Mouse (Mus musculus): Measurements from ENCODE around the gene Snrnp70. TPM values are rescaled to one million over a fixed set of nuclear protein-coding genes. Genes with fewer than 3 reads are reported as not detected.

Snrnp70 gene
- polyA plus RNA-seq, 1 experiment from 2014 or later, result 204 TPM

DNA sequence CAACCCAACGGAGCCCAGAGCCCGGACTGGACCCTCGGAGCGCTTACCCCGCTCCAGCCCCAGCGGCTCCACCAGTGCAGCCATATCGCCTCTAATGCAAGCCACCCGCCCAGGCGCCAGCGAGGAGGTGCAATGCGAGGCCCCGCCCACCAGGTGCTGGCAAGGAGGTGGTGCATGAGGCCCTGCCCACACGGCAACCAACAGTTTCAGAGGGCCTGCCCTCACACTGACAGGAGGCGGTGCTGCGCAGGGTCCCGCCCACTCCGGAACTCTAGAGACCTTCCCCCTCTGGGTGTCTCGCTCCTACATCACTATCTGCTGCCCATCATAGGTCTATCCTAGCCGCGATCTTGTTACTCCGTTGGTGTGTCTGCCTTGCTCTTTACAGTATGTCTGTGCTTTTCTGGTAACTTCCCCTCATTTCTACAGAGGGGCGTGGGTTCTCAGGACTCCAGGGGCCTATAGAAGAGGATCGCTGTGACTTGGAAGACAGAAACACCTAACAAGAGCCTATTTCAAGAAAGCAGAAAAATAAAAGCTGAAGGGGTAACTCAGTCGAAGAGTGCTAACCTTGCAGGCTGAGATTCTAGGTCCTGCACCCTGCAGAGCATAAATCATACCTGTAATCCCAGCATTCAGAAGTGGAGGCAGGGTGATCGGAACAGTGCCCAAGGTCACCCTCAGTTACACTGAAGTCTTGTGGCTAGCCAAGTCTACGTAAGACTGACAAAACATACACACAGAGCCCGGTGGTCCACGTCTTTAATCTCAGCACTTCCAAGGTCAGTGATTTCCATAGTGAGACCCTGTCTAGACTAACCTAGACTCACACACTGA, 24.8 kb downstream of the Snrnp70 start, which contains the start of gene Lin7b:
Gene Lin7b (minus strand): TSS at position 109 of the 837 bp plus-strand sequence.
- Histone ChIP-seq H3K36me3 (peaks cover 30% of the 10 kb centered on the region), H3K9ac (peak within 1 kb of the TSS; percentile 27), H3K4me2 (peak within 1 kb of the TSS; percentile 88), H3K4me1 (peaks cover 31% of the 10 kb centered on the region), H3K9me3 (no peaks in the 10 kb centered on the region), H3K27me3 (peaks cover 29% of the 10 kb centered on the region), H3K27ac (no peak within 1 kb of the TSS), H3K4me3 (peak within 1 kb of the TSS; percentile 57)
- peak; percentile 64 for ATAC-seq (ENCODE audit: insufficient number of reproducible peaks, low FRiP score, low TSS enrichment, low read depth)
- 12% methylated on average over 28 of the region's 28 CpGs for WGBS

DNA sequence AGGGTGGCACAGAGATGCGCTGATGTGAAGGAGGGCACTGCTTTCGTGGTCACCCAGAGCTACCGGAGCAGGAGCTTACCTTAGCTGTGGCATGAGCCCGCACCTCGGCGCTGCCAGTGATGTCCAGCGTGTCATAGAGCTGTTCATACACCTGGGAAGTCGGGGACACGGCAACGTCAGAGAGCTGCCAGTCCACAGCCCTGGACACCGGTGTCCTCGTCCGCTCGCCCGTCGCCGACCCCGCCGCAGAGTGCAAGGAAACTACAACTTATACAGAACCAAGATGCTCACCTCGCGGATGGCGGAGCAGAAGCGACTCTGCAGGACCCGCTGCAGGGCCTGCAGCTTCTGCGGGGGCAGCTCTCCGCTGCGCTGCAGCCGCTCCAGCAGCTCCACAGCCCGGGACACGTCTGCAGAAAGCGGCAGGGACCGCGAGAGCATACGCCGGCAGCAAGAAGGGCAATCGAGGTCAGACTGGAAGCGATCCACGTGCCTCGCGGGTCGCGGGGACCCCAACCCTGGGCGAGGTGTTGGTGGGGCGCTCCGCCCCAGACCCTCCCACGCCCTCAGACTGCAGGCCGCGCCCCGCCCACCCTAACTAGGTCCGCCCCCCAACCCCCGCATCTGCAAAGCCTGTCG, 25.6 kb downstream of the Snrnp70 start:
- Histone ChIP-seq H3K4me2 (peak overlapping the region; percentile 88), H3K9me3 (no peaks in the 10 kb centered on the region), H3K4me3 (peak overlapping the region; percentile 57), H3K27ac (no peak overlapping the region), H3K27me3 (peaks cover 35% of the 10 kb centered on the region), H3K4me1 (peaks cover 33% of the 10 kb centered on the region), H3K36me3 (peaks cover 24% of the 10 kb centered on the region), H3K9ac (peak overlapping the region; percentile 27)
- 8% methylated on average over 51 of the region's 52 CpGs for WGBS
- peak; percentile 2; the same call in 1 of the 2 replicates for ATAC-seq (ENCODE audit: insufficient number of reproducible peaks, low FRiP score, low TSS enrichment, low read depth)

DNA sequence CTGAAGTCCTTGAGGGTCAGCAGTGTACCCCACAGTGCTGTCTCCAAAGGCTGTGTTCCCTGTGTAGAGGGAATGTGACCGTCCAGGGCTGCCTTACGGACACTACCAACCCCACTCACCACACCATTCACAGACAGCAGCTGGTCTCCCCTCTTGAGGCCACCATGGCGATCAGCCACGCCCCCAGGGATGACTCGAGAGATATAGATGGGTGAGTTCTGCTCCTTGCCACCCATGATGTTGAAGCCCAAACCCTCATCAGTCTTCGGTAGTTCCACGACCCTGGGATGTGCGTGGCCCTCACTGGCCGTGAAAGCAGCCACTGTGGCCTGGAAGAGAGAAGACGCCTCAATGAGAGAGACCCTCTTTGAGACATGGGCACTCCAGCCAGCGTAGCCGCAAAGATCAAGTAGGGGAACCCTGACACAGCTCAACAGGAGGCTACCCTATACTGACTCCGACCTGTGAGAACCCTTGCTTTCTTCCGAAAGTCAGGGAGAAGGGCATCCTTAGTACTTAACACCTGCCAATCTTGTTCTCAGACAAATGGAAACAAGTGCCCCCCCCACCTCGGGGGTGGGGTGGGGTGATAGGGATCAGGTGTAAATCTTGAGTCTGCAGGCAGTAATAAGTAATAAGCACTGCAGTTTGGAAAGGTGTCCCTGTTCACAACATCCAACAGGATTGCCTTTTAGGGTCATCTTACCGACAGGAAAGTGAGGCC, 26.4 kb downstream of the Snrnp70 start:
- Histone ChIP-seq H3K27me3 (peaks cover 41% of the 10 kb centered on the region), H3K9ac (no peak overlapping the region), H3K4me2 (peak overlapping the region; percentile 88; the same call in 1 of the 2 replicates)

DNA sequence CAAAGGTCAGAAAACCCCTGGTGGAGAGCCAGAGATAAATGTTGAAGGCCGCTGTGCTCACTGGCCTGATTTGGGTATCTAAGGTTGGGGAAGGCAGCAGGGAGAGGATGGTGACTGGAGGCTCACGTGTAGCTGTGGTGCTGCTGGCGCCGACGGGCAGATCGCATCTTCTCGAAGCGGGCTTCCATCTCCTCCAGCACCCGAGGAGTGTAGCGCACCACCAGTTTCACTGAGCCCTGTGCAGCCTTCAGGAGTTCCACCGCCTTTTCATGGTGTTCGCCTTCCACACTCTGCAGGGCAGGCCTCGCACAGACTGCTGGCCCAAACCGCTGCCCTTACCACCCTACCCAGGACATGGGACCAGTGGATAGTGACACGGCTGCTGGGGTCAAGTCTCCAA, 27.4 kb downstream of the Snrnp70 start:
- Histone ChIP-seq H3K9me3 (no peaks in the 10 kb centered on the region), H3K36me3 (peaks cover 9% of the 10 kb centered on the region; the same call in 1 of the 2 replicates), H3K9ac (no peak overlapping the region), H3K4me1 (peaks cover 33% of the 10 kb centered on the region), H3K4me2 (peak overlapping the region; percentile 95; the same call in 1 of the 2 replicates), H3K4me3 (peak overlapping the region; percentile 58; the same call in 1 of the 2 replicates), H3K27me3 (peaks cover 50% of the 10 kb centered on the region), H3K27ac (no peak overlapping the region)
- ATAC-seq (ENCODE audit: insufficient number of reproducible peaks, low FRiP score, low TSS enrichment, low read depth), result no peak
- WGBS, result 84% methylated on average over 15 of the region's 15 CpGs

More for the DNA sequence above, 26.4 kb downstream of the Snrnp70 start:
- Histone ChIP-seq H3K4me1 (peaks cover 33% of the 10 kb centered on the region), H3K27ac (no peak overlapping the region), H3K36me3 (peaks cover 19% of the 10 kb centered on the region; the same call in 1 of the 2 replicates), H3K9me3 (no peaks in the 10 kb centered on the region), H3K4me3 (peak overlapping the region; percentile 57)
- 74% methylated on average over 16 of the region's 16 CpGs for WGBS
- ATAC-seq (ENCODE audit: insufficient number of reproducible peaks, low FRiP score, low TSS enrichment, low read depth), result no peak

DNA sequence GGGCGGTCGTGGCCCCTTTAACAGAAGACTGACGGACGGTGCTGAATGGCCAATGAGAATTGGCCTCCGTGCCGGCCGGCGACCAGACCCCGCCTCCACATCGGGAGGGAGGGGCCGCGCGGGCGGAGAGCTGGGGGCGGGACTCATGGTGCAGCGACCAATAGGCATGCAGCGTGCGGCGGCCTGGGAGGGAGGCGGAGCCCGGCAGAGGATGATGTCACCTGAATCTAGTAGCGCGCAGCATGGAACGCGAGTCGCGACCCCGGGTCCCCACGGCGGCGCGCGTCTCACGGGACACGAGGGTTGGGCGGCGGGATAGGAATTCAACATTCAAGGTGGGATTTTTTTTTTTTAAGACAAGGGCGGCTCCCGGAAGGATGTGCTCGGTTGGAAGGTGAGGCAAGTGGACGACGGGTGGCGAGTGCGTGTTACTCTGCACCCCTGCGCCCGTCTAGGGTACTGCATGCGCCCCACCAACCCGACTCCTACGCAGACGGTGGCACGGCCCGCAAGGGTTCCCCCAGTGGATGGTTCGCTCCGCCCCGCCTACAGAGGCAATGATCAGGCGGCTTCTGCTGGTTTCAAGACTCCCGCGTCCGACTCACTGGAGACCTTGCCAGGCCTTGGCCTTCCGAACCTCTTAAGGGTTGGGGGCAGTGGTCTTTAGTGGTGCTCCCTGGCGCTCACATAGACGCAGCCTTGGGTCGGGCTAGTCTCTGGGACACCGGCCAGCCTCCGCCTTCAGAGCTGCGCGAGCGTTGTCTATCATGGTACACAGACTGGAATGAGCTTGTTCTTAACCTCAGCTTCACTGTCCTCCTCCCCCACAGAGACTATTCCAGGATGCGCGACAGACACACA, 28.3 kb downstream of the Snrnp70 start:
- Histone ChIP-seq H3K27me3 (peaks cover 59% of the 10 kb centered on the region), H3K27ac (peak overlapping the region; percentile 19; the same call in 1 of the 2 replicates), H3K4me3 (peak overlapping the region; percentile 58), H3K4me2 (peak overlapping the region; percentile 95), H3K4me1 (peaks cover 33% of the 10 kb centered on the region), H3K36me3 (0 out of 2 replicates have a peak, but pooled peaks cover under 1% of the 10 kb centered on the region), H3K9ac (peak overlapping the region; percentile 18), H3K9me3 (no peaks in the 10 kb centered on the region)
- 1% methylated on average over 67 of the region's 70 CpGs for WGBS
- peak; percentile 92 for ATAC-seq (ENCODE audit: insufficient number of reproducible peaks, low FRiP score, low TSS enrichment, low read depth)

DNA sequence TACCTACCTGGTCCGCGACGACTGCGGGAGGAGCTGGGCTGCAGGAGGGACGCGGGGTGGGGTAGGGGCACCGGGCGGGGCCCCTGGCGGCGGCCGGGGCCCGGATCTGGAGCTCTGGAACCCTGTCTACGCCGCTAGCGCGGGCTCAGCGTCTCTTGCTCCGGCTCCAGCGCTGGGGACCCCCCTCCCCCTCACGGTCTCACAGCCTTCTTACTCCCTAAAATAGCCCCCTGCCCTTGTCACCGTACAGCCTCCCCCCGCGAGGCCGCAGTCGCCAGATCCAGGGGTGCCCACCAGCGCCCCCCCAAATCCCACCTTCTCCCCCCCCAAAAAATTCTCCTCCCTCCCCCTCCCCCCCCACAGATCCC, 28.9 kb downstream of the Snrnp70 start, which contains the start of gene Ppfia3:
Gene Ppfia3 (minus strand): TSS at position 368 of the 368 bp plus-strand sequence.
- under 1% methylated on average over 25 of the region's 26 CpGs for WGBS
- peak within 1 kb of the TSS; percentile 58 for H3K4me3 ChIP-seq
- ATAC-seq (ENCODE audit: insufficient number of reproducible peaks, low FRiP score, low TSS enrichment, low read depth), result 0 out of 2 replicates have a peak, but pooled peaks have one; percentile 9
- peak within 1 kb of the TSS; percentile 59 for H3K9ac ChIP-seq
- peak within 1 kb of the TSS; percentile 39; the same call in 1 of the 2 replicates for H3K27ac ChIP-seq
- no peaks in the 10 kb centered on the region for H3K36me3 ChIP-seq
- peak within 1 kb of the TSS; percentile 95 for H3K4me2 ChIP-seq
- no peaks in the 10 kb centered on the region for H3K9me3 ChIP-seq
- peaks cover 65% of the 10 kb centered on the region for H3K27me3 ChIP-seq
- peaks cover 36% of the 10 kb centered on the region for H3K4me1 ChIP-seq

DNA sequence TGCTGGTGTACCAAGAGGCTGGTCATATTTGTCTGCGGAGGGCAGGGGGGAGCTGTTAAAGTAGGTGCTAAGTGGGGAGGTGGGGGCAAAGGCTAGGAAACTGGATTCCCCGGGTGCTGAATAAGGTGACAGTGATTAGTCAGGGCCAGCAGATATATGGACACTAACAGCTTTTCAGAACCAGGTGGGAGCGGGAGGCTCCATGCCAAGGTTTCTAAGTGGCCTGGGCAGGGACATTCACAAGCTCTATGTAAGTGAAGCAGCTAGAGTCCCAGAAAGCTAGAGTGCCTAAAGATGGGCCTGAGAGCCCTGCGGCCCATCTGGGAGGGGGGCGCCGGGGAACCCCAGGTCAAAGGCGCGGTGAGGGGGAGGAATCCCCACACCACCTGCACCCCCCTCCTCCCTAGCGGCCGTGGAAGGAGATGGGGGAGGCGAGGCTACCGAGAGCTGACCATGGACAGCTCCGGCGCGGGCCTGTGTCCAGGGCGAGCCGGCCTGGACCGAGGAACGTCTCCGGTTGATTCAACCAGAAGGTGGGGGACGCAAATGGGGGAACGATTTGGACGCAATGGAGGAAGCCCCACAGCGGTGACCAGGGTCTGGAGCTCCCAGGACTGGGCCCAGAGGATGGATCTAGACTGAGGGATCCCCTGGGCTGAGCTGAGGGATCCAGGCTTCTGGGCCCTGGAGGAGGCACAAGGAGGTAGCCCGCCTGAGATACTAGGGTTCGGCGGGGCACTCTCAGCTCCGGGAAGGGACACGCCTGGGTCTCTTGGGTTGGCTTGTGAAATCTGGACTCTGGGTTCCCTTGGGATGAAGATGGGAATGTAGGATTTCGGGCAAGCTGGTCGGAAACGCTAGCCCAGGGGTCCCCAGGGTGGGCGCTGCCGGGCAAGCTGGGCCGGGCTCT, 29.5 kb downstream of the Snrnp70 start:
- Histone ChIP-seq H3K4me2 (peak overlapping the region; percentile 95), H3K36me3 (no peaks in the 10 kb centered on the region), H3K27ac (peak overlapping the region; percentile 39; the same call in 1 of the 2 replicates), H3K9me3 (no peaks in the 10 kb centered on the region), H3K4me1 (peaks cover 43% of the 10 kb centered on the region), H3K9ac (peak overlapping the region; percentile 59), H3K27me3 (peaks cover 71% of the 10 kb centered on the region), H3K4me3 (peak overlapping the region; percentile 58)
- 3% methylated on average over 35 of the region's 35 CpGs for WGBS
- ATAC-seq (ENCODE audit: insufficient number of reproducible peaks, low FRiP score, low TSS enrichment, low read depth), result no peak

DNA sequence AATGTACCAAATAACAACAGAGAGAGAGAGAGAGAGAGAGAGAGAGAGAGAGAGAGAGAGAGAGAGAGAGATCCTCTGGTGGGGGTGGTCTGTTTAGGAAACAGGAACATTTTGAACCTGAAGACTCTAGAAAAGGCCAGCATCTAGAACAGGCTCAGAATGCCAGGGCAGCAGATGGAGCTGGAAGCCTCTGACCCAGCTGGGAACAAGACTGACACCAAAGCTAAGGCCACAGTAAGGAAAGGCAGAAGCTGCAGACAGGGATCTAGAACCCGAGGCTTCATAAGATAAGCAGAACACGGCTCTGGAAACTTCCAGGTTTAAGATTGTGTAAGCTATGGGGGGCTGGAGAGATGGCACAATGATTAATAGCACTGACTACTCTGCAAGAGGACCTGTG, 31.6 kb downstream of the Snrnp70 start:
- Histone ChIP-seq H3K9me3 (no peaks in the 10 kb centered on the region), H3K4me2 (no peak overlapping the region), H3K36me3 (no peaks in the 10 kb centered on the region), H3K27me3 (peaks cover 68% of the 10 kb centered on the region), H3K4me3 (no peak overlapping the region), H3K27ac (no peak overlapping the region), H3K9ac (no peak overlapping the region), H3K4me1 (peaks cover 31% of the 10 kb centered on the region)
- ATAC-seq (ENCODE audit: insufficient number of reproducible peaks, low FRiP score, low TSS enrichment, low read depth), result no peak
- WGBS, result 71% methylated on average over 2 of the region's 2 CpGs

DNA sequence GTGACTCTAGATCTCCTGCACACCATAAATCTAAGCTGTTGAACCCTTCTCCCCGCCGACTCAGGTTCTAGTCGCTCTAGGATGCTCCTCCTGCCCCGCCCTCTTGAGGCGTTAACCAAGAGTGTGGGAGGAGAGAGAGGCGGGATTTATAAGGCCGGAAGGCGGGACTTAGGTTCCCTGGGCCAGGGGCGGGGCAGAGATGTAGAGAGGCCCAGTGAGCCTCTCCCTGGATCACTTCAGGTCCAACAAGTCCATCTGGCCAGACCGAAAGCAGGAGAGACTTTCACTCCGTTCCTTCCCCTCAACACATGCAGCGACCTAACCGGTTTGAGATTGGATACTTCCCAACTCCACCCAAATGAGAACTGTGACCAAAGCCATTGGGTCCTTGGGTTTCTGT, 32.7 kb downstream of the Snrnp70 start:
- H3K4me2 ChIP-seq, result no peak overlapping the region
- WGBS, result 8% methylated on average over 13 of the region's 13 CpGs
- H3K27ac ChIP-seq, result peak overlapping the region; percentile 54
- no peak for ATAC-seq (ENCODE audit: insufficient number of reproducible peaks, low FRiP score, low TSS enrichment, low read depth)
- no peaks in the 10 kb centered on the region for H3K9me3 ChIP-seq
- H3K9ac ChIP-seq, result no peak overlapping the region
- H3K27me3 ChIP-seq, result peaks cover 57% of the 10 kb centered on the region
- H3K4me3 ChIP-seq, result no peak overlapping the region
- H3K4me1 ChIP-seq, result peaks cover 27% of the 10 kb centered on the region
- H3K36me3 ChIP-seq, result 0 out of 2 replicates have a peak, but pooled peaks cover under 1% of the 10 kb centered on the region

DNA sequence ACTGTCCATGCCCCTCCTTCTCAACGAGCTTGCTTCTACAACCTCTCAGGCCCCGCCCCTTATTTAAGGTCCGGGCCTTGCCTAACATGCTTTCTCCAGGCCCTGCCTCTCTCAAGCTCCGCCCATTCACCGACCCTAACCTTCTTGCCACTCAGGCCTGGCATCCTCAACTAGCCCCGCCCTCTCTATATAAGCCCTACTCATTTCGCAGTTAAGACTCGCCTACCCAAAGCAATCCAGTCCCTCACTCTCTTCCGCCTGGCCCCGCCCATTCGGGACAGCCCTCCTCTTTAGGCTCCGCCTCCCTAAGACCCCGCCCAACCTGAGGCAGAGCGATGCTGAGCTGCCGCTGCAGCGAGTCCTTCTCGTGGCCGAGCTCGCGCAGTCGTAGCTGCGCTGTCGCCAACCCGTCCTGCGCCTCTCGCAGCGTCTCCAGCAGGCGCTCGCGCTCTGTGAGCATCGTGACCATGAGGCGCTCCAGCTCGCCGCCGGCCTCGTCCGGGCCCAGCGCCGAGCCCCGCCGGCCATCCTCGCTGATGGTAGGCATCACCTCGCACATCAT, 34.2 kb downstream of the Snrnp70 start:
- peaks cover 57% of the 10 kb centered on the region for H3K27me3 ChIP-seq
- no peaks in the 10 kb centered on the region for H3K9me3 ChIP-seq
- H3K4me3 ChIP-seq, result peak overlapping the region; percentile 49
- peaks cover 7% of the 10 kb centered on the region; the same call in 1 of the 2 replicates for H3K36me3 ChIP-seq
- ATAC-seq (ENCODE audit: insufficient number of reproducible peaks, low FRiP score, low TSS enrichment, low read depth), result peak; percentile 76
- no peak overlapping the region for H3K27ac ChIP-seq
- H3K9ac ChIP-seq, result peak overlapping the region; percentile 15; the same call in 1 of the 2 replicates
- peak overlapping the region; percentile 85 for H3K4me2 ChIP-seq
- H3K4me1 ChIP-seq, result peaks cover 19% of the 10 kb centered on the region
- under 1% methylated on average over 43 of the region's 43 CpGs for WGBS

Data from limb, embryonic 15.5 days (tissue).